Mouse (Mus musculus): ENCODE measurements around the gene Vti1a. TPM values are rescaled to one million over a fixed set of nuclear protein-coding genes. Genes with fewer than 3 reads are reported as not detected.
A peak's percentile ranks its signal among the peaks of the same experiment; 100 is the strongest.

The Vti1a gene
- polyA plus RNA-seq, 1 experiment from 2014 or later = 28.7 TPM

DNA sequence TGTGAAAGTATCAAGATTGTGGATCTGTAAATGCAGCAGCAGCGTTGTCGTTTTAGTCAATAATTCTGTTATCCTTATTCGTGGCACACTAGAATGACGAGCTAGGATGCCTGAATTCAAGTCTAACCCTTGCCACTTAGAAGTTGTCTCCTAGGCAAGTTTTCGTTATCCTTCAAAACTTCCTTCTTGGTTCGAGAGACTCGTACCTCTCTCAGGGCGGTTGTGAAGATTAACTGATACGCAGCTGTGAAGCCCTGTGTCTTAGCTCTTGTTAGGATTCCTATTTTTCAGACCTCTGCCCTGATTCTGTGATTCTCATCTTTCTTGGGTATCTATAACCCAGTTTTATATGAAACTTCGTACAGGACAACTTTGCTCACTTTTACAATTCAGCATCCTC is 806 bp downstream of the Vti1a start:
- Histone ChIP-seq H3K4me2 (replicated peaks) (peak overlapping the region; percentile 89), H3K27ac (no peak overlapping the region), H3K4me1 (peaks cover 32% of the 10 kb centered on the region), H3K4me3 (peak overlapping the region; percentile 80), H3K9me3 (no peaks in the 10 kb centered on the region), H3K27me3 (no peaks in the 10 kb centered on the region), H3K36me3 (peaks cover 8% of the 10 kb centered on the region), H3K9ac (peak overlapping the region; percentile 25; the same call in 1 of the 2 replicates)
- WGBS = 58% methylated on average over 10 of the region's 10 CpGs
- ATAC-seq (ENCODE audit: low FRiP score, low read depth) = no peak

DNA sequence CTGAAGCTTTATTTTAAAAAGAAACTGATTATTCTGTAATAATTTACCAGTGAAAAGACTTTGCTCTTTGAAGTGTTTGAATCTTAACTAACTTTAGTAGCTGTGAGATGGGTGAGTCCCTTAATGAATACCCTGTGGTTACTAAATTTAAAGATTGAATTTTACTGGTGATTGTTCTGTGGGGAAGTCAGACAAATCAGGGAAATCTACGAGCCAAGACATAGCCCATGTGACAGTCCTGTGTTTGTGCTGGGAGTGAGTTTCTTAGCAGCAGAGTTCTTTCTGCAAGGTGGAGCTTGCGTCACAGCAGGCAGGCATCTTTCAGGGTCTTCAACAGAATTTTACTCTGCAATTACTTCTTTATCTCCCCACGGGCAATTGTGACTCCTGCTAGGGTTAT is 2.9 kb downstream of the Vti1a start:
- no peak overlapping the region for H3K27ac ChIP-seq
- no peak overlapping the region for H3K9ac ChIP-seq
- 71% methylated on average over 3 of the region's 3 CpGs for WGBS
- H3K4me2 ChIP-seq (replicated peaks) = no peak overlapping the region
- H3K36me3 ChIP-seq = peaks cover 15% of the 10 kb centered on the region
- H3K27me3 ChIP-seq = no peaks in the 10 kb centered on the region
- H3K9me3 ChIP-seq = no peaks in the 10 kb centered on the region
- ATAC-seq (ENCODE audit: low FRiP score, low read depth) = no peak
- H3K4me3 ChIP-seq = no peak overlapping the region
- H3K4me1 ChIP-seq = peaks cover 26% of the 10 kb centered on the region

DNA sequence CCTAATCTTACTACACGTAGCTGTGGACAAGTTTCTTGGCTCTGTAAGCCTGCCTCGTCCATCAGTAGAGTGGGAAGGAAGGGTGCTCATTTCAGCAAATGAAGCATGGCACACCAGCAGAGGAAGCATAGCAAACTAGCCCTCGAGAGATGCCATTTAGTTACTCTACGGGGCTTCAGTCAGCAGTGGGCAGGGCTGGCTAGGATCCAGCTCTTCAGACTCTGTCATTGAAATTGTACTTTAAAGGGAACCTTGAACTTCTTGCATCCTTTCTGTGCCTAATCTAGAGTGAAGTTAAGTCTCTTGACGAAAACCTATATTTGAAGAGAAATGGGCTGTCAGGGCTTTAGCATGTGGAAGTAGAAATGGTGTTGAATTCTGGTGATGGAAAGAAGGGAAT is 3.4 kb downstream of the Vti1a start:
- H3K36me3 ChIP-seq = peaks cover 15% of the 10 kb centered on the region
- no peak overlapping the region for H3K9ac ChIP-seq
- H3K27me3 ChIP-seq = no peaks in the 10 kb centered on the region
- peaks cover 21% of the 10 kb centered on the region for H3K4me1 ChIP-seq
- H3K4me2 ChIP-seq (replicated peaks) = no peak overlapping the region
- H3K4me3 ChIP-seq = no peak overlapping the region
- no peak for ATAC-seq (ENCODE audit: low FRiP score, low read depth)
- 75% methylated on average over 5 of the region's 5 CpGs for WGBS
- no peaks in the 10 kb centered on the region for H3K9me3 ChIP-seq
- H3K27ac ChIP-seq = no peak overlapping the region

DNA sequence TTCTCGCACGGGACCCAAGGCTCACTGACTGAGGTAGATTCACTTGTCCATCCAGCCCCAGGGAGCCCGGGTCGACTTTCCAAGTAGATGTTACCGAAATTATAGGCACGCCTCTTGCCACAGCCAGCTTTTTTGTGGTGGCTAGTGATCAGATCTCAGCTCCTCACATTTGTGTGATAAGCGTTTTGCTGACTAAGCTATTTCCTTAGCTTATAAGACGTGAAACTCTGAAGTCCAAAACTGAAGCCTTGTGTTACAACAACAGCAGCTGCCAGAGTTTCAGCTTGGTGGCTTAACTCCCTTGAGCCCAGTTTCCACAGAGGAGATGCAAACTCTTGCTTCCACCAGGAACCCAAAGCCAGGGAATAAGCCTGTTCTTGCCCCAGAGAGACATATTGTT is 6.5 kb downstream of the Vti1a start:
- no peaks in the 10 kb centered on the region for H3K27me3 ChIP-seq
- no peak overlapping the region for H3K4me2 ChIP-seq (replicated peaks)
- peaks cover 22% of the 10 kb centered on the region for H3K36me3 ChIP-seq
- H3K4me3 ChIP-seq = no peak overlapping the region
- no peak overlapping the region for H3K27ac ChIP-seq
- H3K9ac ChIP-seq = no peak overlapping the region
- H3K9me3 ChIP-seq = no peaks in the 10 kb centered on the region
- H3K4me1 ChIP-seq = peaks cover 3% of the 10 kb centered on the region; the same call in 1 of the 2 replicates
- 94% methylated on average over 8 of the region's 8 CpGs for WGBS
- ATAC-seq (ENCODE audit: low FRiP score, low read depth) = no peak

DNA sequence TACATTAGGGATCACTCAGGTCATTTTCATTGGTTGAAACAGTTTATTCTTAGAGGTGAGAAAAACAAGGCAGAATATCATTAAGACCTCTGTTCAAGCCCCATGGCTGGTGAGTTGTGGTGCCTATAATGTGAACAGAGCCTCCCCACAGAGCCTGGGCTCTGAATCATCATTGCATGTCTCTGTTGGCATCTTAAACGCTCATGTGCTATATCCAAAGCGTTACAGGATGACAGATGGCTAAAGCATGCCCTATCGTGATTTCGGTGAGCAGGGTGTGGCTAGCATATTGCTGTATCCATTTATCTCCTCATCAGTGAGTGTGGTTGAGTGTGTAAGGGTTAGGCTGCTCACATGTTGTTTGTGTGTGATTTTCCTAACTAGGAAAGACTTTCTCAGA is 11.4 kb downstream of the Vti1a start:
- Histone ChIP-seq H3K27me3 (no peaks in the 10 kb centered on the region), H3K9me3 (no peaks in the 10 kb centered on the region), H3K4me2 (replicated peaks) (no peak overlapping the region), H3K9ac (no peak overlapping the region), H3K27ac (no peak overlapping the region), H3K4me1 (no peaks in the 10 kb centered on the region), H3K4me3 (no peak overlapping the region), H3K36me3 (peaks cover 58% of the 10 kb centered on the region)
- WGBS = 86% methylated on average over 4 of the region's 4 CpGs
- ATAC-seq (ENCODE audit: low FRiP score, low read depth) = no peak

DNA sequence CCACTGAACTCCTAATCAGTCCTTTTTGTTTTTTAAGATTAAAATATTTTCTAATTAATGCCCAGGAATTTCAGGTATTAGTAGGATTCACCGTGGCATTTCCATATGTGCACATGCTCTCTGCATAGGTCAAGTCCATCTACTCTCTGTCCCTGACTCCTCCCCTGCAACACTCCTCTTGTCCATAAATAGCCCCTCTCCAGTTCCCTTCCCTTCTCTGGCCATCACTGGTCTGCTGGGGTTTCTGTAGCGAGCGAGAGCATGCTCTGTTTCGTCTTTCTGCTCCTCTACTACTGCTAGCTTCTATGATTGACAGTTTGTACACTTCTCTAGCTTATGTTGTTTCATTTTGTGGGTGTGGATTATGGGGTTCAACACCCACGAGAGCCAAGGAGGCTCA is 15.7 kb downstream of the Vti1a start:
- Histone ChIP-seq H3K9ac (no peak overlapping the region), H3K27me3 (no peaks in the 10 kb centered on the region), H3K4me3 (no peak overlapping the region), H3K9me3 (no peaks in the 10 kb centered on the region), H3K4me2 (replicated peaks) (no peak overlapping the region), H3K27ac (no peak overlapping the region), H3K36me3 (peaks cover 39% of the 10 kb centered on the region), H3K4me1 (no peaks in the 10 kb centered on the region; the same call in 1 of the 2 replicates)
- 93% methylated on average over 5 of the region's 5 CpGs for WGBS
- no peak for ATAC-seq (ENCODE audit: low FRiP score, low read depth)

DNA sequence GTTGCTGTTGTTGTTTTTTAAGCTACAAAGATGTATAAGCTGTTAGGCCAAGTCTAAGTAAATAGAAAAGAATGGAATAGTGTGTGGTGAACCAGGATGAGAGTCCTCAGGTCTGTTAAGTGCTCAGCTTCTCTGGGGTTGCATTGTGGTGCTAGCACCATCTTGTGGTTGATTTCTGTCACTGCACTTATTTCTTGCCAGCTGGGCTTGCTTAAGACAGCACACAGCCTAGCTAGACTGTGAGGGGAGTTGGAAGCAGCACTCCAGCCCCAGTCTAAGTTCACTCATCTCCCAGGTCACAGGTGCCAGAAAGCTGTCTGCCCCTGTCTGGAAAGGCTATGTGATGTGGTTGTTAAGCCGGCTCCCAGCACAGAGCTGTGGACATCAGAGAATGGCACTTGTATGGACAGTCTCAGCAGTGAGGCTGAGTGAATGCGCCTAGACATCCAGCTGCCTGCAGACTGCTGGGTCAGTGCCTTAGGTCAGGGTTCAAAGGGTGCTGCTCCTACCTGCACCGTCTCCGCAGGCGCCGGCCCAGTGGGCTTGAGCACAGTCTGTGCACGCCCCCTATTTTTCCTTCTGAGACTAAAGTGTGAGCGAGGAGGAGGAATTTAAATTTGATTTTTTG is 16.7 kb downstream of the Vti1a start:
- no peak overlapping the region for H3K9ac ChIP-seq
- no peak overlapping the region for H3K27ac ChIP-seq
- peak; percentile 86 for ATAC-seq (ENCODE audit: low FRiP score, low read depth)
- no peaks in the 10 kb centered on the region for H3K27me3 ChIP-seq
- no peaks in the 10 kb centered on the region for H3K9me3 ChIP-seq
- H3K4me1 ChIP-seq = peaks cover 7% of the 10 kb centered on the region
- no peak overlapping the region for H3K4me2 ChIP-seq (replicated peaks)
- H3K36me3 ChIP-seq = peaks cover 39% of the 10 kb centered on the region
- WGBS = 88% methylated on average over 8 of the region's 8 CpGs
- no peak overlapping the region for H3K4me3 ChIP-seq

DNA sequence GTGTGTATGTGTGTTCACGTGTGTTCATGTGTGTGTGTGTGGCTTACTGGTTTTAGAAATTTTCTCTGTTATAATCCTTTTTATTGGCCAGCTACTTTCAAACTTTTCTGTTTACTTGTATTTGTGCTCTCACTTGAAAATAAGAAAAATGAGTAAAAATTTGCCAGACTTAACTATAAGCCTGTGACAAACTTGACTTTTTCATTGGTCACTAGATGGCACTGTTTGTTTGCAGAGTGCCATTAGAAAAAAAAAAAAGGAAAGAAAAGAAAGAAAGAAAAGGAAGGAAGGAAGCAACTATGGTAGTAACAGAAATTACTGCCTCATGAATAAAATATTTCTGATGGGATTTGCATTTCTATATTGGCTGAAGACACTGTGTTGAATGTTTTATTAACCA is 19.8 kb downstream of the Vti1a start:
- no peak overlapping the region for H3K9ac ChIP-seq
- H3K36me3 ChIP-seq = peaks cover 13% of the 10 kb centered on the region
- H3K4me3 ChIP-seq = no peak overlapping the region
- no peaks in the 10 kb centered on the region for H3K9me3 ChIP-seq
- no peak overlapping the region for H3K27ac ChIP-seq
- no peak overlapping the region for H3K4me2 ChIP-seq (replicated peaks)
- H3K27me3 ChIP-seq = no peaks in the 10 kb centered on the region
- H3K4me1 ChIP-seq = peaks cover 23% of the 10 kb centered on the region
- no peak for ATAC-seq (ENCODE audit: low FRiP score, low read depth)
- WGBS = 91% methylated on average over 1 of the region's 1 CpGs

DNA sequence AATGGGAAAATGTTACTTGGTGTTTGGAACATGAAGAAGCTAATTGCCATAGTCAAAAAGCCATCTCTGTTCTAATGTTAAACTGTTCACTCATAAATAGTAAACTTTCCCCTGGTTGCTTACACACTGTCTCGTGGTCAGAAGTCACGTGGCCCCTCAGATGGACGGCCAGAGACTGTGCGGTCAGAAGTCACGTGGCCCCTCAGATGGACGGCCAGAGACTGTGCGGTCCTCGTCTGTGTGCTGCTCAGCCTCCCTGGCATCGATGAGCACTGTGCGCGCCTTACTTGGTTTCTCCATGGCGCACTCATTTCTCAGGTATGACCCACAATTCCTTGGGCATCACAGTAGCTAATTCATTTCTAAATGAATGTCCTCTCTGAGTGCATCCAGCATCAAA is 20.3 kb downstream of the Vti1a start:
- no peak overlapping the region for H3K4me3 ChIP-seq
- 88% methylated on average over 12 of the region's 12 CpGs for WGBS
- peaks cover 23% of the 10 kb centered on the region for H3K4me1 ChIP-seq
- no peak overlapping the region for H3K4me2 ChIP-seq (replicated peaks)
- no peak overlapping the region for H3K9ac ChIP-seq
- H3K9me3 ChIP-seq = no peaks in the 10 kb centered on the region
- H3K27ac ChIP-seq = no peak overlapping the region
- ATAC-seq (ENCODE audit: low FRiP score, low read depth) = no peak
- H3K27me3 ChIP-seq = no peaks in the 10 kb centered on the region
- H3K36me3 ChIP-seq = peaks cover 9% of the 10 kb centered on the region

DNA sequence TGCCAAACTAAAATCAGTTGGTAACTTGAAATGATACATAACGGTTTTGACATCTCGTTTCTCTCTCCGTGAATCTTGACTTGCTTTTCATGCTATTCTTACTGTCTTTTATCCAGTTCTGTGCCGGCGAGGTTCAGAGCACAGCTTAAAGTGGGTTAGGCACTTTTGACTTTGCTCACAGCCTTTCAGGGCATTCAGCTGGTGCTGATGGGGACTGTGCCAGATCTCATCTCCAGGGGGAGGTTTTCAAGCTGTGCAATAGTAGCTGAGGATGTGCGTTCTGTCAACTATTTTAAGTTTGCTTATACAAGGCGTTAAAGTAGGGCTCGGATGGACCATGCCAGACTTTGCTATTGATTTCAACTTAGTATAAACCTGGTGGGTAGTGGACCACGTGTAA is 21.0 kb downstream of the Vti1a start:
- no peak for ATAC-seq (ENCODE audit: low FRiP score, low read depth)
- WGBS = 86% methylated on average over 9 of the region's 9 CpGs

DNA sequence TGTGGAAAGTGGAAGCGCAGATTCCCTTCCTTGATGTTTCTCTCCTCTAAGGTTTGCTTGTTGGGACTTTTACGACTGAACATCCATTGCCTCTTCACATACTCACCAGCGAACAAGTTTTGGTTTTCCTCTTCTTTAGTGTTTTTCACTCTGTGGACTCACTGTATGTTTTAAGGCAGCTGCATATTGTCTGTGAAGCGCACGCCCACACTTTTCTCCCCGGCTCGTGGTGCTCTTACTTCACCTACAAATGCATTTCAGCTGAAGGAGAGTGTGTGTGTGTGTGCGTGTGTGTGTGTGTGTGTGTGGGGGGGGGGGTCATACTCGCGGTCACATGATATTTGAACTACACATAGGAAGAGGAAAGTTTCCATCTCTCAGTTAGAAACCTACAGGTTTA is 21.6 kb downstream of the Vti1a start:
- H3K27me3 ChIP-seq = no peaks in the 10 kb centered on the region
- H3K36me3 ChIP-seq = 0 out of 2 replicates have a peak, but pooled peaks cover 2% of the 10 kb centered on the region
- no peaks in the 10 kb centered on the region for H3K9me3 ChIP-seq
- no peak overlapping the region for H3K9ac ChIP-seq
- H3K4me3 ChIP-seq = no peak overlapping the region
- H3K4me1 ChIP-seq = peaks cover 35% of the 10 kb centered on the region
- no peak for ATAC-seq (ENCODE audit: low FRiP score, low read depth)
- no peak overlapping the region for H3K27ac ChIP-seq
- no peak overlapping the region for H3K4me2 ChIP-seq (replicated peaks)
- WGBS = 83% methylated on average over 10 of the region's 10 CpGs

More for the DNA sequence above, 21.0 kb downstream of the Vti1a start:
- Histone ChIP-seq H3K9me3 (no peaks in the 10 kb centered on the region), H3K4me1 (peaks cover 29% of the 10 kb centered on the region), H3K9ac (no peak overlapping the region), H3K27me3 (no peaks in the 10 kb centered on the region), H3K4me2 (replicated peaks) (no peak overlapping the region), H3K27ac (no peak overlapping the region), H3K4me3 (no peak overlapping the region), H3K36me3 (0 out of 2 replicates have a peak, but pooled peaks cover 3% of the 10 kb centered on the region)

DNA sequence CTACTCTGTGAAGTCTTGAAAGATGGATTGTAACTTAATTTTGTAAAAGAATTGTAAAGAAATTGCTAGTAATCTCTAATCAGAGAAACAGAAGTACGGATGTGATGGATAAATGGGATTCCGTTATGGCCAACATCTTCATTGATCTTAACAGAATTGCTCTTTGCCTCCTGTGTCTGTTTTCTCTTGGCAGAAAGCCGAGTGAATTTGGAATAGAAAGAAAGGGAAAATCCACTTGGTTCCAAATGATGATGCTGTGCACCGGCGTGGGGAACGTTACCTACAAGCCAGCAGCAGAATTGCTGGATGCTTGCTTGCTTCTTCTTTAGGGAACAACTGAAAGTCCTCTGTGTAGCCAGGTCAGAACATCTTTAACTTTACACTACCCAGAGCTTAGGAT is 24.4 kb downstream of the Vti1a start:
- H3K36me3 ChIP-seq = peaks cover 7% of the 10 kb centered on the region; the same call in 1 of the 2 replicates
- H3K27ac ChIP-seq = no peak overlapping the region
- H3K4me3 ChIP-seq = no peak overlapping the region
- ATAC-seq (ENCODE audit: low FRiP score, low read depth) = no peak
- no peak overlapping the region for H3K9ac ChIP-seq
- no peaks in the 10 kb centered on the region for H3K9me3 ChIP-seq
- H3K4me2 ChIP-seq (replicated peaks) = no peak overlapping the region
- H3K27me3 ChIP-seq = no peaks in the 10 kb centered on the region
- 90% methylated on average over 6 of the region's 6 CpGs for WGBS
- H3K4me1 ChIP-seq = peaks cover 36% of the 10 kb centered on the region

DNA sequence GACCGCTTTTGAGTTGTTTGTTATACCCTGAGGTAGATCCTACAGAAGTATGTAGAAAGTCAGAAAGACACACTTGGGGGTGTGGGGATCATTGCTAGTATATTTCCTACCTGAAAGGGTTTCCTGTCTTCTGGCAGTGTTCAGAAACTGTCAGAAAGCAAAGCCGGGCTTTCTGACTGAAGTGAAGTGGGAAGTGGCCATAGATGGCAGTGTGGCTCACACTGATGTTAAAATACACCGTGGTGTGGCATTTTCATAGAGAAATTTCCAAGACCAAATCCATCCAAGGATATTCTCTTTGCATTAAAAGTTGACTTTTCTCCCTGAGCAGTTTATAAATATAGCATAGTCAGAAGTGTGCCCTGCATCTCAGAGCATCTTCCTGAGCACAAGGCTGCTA is 25.3 kb downstream of the Vti1a start:
- no peaks in the 10 kb centered on the region for H3K27me3 ChIP-seq
- peaks cover 36% of the 10 kb centered on the region for H3K4me1 ChIP-seq
- H3K27ac ChIP-seq = no peak overlapping the region
- H3K9me3 ChIP-seq = no peaks in the 10 kb centered on the region
- no peak overlapping the region for H3K4me3 ChIP-seq
- ATAC-seq (ENCODE audit: low FRiP score, low read depth) = no peak
- H3K4me2 ChIP-seq (replicated peaks) = no peak overlapping the region
- WGBS = 71% methylated on average over 3 of the region's 3 CpGs
- no peak overlapping the region for H3K9ac ChIP-seq
- H3K36me3 ChIP-seq = peaks cover 7% of the 10 kb centered on the region; the same call in 1 of the 2 replicates

Measured in limb, embryonic 13.5 days (tissue).